Mouse (Mus musculus) adipocyte (in vitro differentiated cells): ENCODE results near the gene Rasgrp2.

Source experiments
- DNase-seq: peaks from one replicate; pipeline ENCODE4 v3.0.0-alpha.2; 2016; ENCODE audit warnings: low spot score

Gene Rasgrp2

DNA sequence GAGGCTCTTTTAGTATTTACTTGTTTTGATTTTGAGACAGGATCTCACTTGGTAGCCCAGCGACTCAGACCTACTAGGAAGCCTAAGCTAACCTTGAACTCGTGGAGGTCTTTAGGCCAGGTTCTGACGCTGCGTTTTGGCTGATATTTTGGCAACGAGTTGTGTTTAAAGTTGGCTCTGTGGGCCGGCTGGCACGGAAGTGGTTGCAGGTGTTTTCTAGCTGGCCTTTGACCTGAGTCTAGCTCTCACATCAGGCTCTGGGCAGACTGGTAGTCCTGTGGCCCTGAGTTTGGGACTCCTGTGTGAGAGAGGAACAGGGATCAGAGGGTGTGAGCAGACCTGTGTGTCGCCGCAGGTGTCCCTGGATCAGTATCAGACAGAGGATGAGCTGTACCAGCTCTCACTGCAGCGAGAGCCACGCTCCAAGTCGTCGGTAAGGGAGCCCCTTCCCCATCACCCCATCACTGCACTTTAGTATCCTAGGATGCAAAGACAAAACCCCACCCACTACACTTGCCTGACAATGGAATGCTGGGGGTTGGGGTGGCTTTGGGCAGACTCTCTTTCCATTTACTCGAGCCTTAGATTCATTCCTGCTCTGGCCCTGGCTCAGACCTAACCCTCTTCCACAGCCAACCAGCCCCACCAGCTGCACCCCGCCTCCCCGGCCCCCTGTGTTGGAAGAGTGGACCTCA lies 8.8 kb downstream of the Rasgrp2 start:
- DNase-seq = no peak

DNA sequence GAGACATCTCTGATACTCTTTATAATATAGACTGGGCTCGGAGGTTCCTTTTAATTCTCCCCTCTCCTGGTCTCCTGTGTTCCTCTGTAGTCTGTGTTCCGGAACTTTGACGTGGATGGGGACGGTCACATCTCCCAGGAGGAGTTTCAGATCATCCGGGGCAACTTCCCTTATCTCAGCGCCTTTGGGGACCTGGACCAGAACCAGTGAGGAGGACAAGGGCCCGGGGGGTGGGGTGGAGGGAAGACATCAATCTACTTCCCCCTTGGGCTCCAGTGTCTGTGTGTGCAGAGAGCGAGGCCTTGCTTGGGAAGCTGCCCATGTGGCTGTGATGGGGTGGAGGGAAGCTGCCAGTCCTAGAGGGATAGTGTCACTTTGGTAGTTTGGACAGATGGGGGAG lies 9.6 kb downstream of the Rasgrp2 start:
- no peak for DNase-seq

DNA sequence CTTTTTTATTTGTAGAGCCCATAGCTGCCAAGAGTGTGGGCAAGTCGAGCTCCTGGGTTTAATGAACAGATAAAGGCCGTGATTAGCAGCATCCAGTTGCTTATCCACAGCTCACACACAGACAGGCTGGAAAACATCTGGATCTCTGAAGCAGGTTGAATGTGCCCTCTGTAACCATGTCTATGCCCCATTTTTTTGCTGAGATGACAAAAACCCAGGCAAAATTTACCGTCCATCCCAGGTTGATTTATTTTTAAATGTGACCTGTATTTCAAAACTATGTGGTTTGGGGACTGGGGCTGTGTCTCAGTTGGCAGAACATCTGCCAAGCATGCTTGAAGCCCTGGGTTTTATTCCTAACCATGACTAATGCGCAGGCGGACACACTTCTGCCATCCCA lies 10.0 kb downstream of the Rasgrp2 start:
- DNase-seq = no peak

DNA sequence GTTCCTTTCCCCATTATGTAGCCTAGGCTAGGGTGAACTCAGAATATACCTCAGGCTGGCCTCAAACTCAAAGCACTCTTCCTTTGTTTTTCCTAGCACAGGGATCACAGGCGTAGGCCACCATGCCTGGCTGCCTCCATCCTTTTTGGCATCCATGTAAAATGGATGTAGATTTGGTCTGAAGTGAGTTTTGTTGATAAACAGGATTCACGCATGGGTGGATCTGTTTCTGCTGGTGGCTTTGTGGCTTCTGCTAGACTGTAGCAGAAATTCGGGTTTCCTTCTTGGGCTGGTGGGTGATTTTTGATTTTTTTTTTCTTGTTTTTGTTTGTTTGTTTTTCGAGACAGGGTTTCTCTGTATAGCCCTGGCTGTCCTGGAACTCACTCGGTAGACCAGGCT lies 10.8 kb downstream of the Rasgrp2 start:
- DNase-seq = no peak

DNA sequence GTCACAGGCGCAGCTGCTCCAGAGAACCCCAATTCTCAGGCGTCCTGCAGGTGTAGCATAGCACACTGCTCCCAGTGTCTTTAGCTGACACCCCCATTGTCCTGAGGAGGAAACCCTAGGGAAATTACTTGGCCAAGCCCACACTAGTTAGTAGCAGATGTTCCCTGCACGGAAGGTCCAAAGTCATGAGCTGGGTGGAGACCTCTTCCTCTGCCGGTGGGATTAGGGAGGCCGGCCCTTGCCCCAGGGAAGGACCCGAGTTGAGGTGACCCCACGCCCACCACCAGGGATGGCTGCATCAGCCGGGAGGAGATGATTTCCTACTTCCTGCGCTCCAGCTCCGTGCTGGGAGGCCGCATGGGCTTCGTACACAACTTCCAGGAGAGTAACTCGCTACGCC lies 13.7 kb downstream of the Rasgrp2 start:
- DNase-seq = no peak

GRCm38 (mm10) chr19:6415454-6415853 lies 16.3 kb downstream of the Rasgrp2 start:
- no peak for DNase-seq

- DNase-seq = no peak
These were observed 17.1 kb downstream of the Rasgrp2 start for GRCm38 (mm10) chr19:6416124-6416770.

DNA sequence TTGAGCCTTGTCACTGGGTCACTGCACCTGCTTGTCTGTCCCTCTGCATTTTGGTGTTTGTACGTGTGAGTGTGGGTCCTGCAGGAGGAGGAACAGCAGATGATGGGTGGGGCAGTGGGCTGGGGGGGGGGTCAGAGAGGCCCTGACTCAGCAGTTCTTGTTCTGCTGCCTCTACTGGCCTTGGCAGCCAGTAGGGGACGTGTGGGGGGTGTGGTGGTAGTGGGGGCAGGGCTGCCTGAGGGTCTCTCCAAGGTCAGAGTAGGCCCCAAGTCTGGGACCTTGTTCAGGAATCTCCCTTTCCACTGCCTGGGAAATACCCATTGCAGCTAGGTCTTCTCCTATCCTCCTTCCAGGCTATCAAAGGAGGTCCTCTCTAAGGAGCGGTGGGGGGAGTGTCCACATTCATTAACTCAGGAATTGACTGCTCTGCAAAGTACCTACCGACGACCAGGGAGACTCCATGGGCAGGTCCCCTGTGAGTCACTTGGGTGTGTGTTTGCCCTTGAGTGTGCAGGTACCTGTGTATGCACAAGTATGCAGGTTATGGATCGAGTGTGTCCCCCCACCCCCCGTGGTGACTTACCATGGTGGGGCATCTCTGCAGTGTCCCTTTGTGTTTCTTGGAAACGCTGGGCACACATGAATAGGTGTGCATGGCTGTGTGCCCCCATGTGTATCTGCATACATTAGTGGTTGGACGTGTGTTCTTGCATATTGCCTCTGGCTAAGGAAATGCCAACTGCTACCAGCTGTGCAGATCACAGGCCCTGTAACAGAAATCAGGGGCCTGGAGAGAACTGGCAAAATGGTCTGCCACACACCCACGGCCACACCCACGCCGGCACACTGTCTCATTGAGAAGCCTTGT lies 18.0 kb downstream of the Rasgrp2 start:
- no peak for DNase-seq

DNA sequence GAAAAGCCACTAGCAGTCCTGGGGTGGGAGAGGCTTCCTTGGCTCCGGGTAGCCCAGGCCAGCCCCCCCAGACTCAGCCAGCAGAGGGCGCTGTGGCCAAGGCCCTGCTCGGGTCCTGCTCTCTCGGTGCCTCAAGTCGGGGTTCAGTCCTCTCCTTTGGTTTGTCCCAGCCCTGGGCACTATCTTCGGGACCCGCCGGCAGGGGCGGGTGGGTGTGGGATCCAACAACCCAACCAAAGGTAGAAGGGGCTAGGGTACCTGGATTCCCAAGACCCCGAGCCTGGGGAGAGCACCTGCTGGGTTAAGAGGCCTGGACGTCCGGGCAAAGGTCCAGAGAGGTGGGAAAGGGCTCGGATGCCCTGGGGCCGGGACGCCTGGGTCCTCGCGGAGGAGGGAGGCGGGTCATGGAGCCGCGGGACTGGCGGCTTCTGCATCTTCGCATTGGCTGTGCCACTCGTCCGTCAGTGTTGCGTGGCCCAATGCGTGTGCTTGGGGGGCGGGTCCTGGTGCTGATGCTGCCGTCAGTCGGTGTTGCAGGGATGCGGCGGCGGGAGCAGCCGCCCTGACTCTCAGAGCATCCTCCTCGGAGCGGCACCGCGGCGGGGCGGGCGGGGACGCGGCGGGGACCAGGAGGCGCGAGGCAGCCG lies 19.2 kb downstream of the Rasgrp2 start, which contains the start of gene Nrxn2:
TSS of gene Nrxn2 (plus strand) at position 499 of the 647 bp plus-strand sequence.
- peak; percentile 35 for DNase-seq

DNA sequence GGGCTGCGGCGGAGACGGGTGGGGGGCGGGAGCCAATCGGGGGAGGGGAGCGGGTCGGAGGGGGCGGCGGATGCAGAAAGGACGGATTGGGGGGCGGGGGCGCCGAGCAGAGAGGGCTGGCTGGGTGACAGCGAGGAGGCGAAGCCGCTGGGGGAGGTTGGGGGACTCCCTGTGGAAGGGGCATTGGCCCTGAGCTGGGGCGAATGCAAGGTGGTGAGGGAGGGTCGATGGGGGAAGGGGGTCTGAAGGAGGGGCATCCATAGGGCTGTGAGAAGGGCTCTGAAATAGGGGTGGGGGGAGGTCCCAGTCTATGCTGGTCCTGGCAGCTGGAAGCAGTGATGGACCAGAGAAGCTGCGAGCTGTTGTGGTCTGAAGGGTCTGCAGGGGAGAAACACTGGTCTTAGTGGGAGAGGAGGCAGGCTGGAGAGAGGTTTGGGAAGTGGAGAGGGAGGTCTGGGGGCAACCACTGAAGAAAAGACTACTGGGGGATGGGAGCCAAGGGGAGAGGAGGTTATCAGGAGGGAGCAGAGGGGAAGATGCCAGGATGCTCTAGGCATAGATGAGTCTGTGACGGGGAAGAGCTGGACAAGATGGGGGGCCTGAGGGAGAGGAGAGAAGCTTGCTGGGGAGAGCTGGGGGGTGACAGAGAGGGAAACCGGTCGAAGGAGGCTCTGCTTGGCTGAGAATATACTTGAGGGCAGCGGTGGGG lies 20.0 kb downstream of the Rasgrp2 start:
- DNase-seq = no peak

DNA sequence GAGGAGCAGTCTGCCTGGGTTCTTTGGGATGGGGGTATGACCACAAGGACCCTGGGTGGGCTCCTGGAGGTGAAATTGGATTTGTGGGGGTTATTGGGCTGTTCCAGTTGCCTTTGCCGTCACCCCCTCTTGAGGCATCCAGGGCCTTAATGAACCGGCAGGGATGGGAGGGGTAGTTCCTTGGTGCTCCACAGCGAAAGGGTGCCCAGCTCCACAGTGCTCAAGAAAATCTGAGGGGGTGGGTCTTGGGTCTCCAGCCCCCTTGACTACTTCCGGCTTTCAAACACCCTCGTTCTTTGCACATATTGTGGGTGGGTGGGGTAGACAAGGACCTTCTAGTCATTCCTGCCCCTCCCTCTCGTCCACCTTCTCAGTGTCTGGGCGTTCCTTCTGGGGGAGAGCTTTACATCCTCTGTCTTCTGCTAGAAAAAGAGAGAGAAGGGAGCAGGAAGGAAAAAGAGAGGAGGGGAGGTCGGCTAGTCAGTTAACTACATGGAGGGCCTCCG lies 20.7 kb downstream of the Rasgrp2 start:
- no peak for DNase-seq

GRCm38 (mm10) chr19:6420481-6421210 lies 21.5 kb downstream of the Rasgrp2 start:
- DNase-seq = no peak

DNA sequence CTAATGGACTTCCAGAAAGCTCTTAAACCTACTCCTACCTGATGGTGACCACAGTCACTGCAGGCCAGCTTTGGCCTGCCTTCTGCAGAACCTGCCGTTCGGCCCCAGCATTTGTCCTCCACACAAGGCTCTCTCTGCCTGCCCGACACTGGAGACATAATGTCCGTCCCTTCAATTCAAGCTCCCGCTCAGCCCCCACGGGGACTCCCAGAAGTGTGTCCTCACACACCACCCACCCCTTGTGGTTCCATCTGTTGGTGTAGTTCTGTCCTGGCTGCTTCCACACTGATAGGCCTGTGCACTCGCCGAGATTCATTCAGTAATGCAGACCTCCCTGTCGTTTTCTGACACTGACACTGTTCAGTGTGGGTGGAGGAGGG lies 22.1 kb downstream of the Rasgrp2 start:
- DNase-seq = no peak

GRCm38 (mm10) chr19:6422014-6422413 lies 22.9 kb downstream of the Rasgrp2 start:
- no peak for DNase-seq

GRCm38 (mm10) chr19:6423241-6423640 lies 24.1 kb downstream of the Rasgrp2 start:
- no peak for DNase-seq

DNA sequence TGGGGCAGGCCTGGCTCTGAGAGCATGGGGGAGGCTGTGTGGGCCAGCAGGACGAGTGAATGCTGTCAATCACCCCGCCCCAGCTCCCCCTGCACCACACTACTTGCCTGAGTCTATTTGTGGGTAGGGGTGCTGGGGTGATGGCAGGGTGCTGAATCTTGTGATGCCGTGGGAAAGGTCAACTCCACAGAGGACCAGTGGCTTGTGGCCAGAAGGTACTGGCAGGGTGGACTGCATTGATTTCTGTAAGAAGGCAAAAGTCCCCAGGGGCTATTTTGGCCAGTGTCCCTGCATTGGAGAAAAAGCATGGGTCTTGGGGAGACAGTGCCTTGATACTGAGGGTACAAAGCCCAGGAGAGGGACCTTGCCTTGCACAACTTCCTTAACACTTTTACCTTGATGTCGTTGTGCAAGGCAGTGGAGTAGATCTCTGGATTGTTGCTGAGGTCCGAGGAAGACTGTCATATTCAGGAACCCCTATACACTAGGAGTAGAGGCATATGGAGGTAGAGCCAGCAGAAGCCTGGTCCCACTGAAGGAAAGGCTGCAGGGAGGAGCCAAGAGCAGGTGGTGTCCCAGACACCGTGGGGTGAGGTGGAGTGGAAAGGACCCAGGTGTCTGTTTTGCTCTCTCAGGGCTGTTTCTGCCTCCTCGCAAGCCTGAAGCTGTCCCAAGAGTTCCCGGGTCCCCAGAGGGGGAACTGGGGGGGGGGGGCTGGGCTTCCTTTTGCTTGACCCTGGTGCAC lies 25.2 kb downstream of the Rasgrp2 start:
- DNase-seq = peak; percentile 16

DNA sequence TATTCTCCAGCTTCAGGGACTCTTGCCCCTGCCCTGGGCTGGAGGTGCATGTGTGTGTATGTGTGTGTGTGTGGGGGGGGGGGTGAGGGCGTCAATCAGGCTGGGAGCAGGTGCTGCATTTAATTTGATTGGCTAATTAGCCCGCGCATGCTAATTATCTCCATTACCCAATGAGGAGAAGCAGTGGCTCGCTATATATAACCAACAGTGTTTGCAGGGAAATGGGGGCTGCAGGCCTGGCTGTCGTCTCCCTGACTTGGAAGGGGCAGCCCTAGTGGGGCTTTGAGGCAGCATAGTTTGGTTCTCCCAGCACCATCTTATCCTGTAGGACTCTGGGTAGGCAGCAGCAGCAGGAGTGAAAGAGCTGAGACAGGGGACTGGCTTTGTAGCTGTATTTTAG lies 26.5 kb downstream of the Rasgrp2 start:
- no peak for DNase-seq

DNA sequence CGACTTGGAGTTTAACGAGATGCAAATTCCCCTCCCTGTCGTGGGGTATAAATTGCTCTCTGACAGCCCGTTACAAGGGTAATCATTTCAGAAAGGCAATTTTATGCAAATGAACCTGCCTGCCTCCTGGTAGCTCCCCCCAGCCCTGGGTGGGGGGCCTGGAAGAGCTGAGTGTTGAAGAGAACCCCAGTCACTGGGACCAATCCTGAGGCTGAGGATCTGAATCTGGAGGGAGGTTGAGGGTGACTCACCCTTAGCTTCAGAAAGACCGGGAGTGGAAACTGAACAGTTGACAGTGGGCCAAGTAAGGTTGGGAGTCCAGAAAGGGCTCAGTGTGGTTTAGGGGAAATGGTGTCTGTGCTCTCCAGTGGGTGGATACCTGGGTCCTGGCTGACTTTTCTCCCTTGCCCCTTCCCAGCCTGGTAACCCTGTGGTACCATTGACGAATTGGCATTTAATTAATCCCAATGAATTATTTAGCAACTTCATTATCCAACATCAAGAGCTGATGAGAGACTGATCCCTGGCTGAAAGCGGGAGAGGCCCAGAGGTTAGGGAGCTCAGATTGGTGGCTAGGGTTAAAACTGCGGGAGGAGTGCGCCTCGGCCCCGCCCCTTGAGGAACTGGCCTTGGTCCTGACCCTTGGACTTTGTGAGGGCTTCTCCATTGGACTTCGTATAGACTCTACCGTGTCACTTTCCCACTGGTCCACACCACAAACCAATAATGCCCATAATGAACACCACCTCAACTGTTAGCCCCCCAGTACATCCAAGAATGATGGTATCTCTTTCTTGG lies 27.8 kb downstream of the Rasgrp2 start:
- peak; percentile 79 for DNase-seq
